Mouse (Mus musculus) heart, postnatal 14 days (tissue): ENCODE measurements around the gene Polr1e. TPM values are rescaled to one million over a fixed set of nuclear protein-coding genes. Genes with fewer than 3 reads are reported as not detected.

Experiments used
- total RNA-seq, 2 experiments: library from RNA; stranded (reverse); gene quantifications; 2 replicates each; pipeline ENCODE4 v1.2.3; 2021

Gene Polr1e
- total RNA-seq, 2 experiments from 2014 or later = 25.5 to 33.9 TPM

Other genes with a start within 250 kb of the Polr1e start
- 10 to 100 TPM; 34.5 to 40.1 TPM for gene Grhpr, start 37.2 kb upstream of the Polr1e start, total RNA-seq
- 1 to 10 TPM; 6.7 to 6.8 TPM for gene Zbtb5, start 6.2 kb upstream of the Polr1e start, total RNA-seq
- gene Fbxo10, start 66.0 kb downstream of the Polr1e start, total RNA-seq = 10 to 100 TPM; 12.2 to 12.8 TPM
- 100 to 1,000 TPM; 161 to 183 TPM for gene Tomm5, start 89.5 kb downstream of the Polr1e start, total RNA-seq
- gene Frmpd1, start 166.3 kb downstream of the Polr1e start, total RNA-seq = 1 to 10 TPM in 1 of 2 experiments, under 1 TPM in 1; 0.24 to 1.2 TPM